Mouse (Mus musculus) liver, adult 2 months (tissue): Measurements from ENCODE around the gene Slc6a4.

Experiments used
- CTCF ChIP-seq: fragments of 200-500 bp; IDR thresholded peaks from 2 replicates; pipeline ENCODE4 v1.5.1; 2011; ENCODE audit warnings: low read depth, low read length, control low read depth
- POLR2A ChIP-seq: fragments of 200-500 bp; IDR thresholded peaks from 2 replicates; pipeline ENCODE4 v1.6.1; 2011; ENCODE audit warnings: low read length, control low read depth; ENCODE audit not compliant: insufficient read depth; ENCODE audit errors: extremely low read depth

DNA sequence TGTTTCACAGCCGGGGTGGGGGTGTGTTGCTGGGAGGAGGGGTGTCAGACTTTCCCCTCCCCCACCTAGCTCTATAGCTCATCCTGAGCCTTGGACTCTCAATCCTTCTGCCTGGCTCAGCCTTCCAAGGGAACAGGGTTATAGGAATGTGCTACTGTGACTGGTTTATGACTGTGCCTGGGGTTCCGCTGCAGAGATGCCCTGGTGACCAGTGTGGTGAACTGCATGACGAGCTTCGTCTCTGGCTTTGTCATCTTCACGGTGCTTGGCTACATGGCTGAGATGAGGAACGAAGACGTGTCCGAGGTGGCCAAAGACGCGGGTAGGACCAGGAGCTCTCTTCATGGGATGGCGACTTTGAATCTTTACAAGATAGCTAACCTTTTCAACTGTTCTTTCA lies 19.6 kb downstream of the Slc6a4 start:
- TF ChIP-seq POLR2A: no peak
- TF ChIP-seq CTCF: no peak
